Mouse (Mus musculus) neutrophil, adult 83 days (primary cell): ENCODE results near the gene Arhgap24. TPM values are rescaled to one million over a fixed set of nuclear protein-coding genes. Genes with fewer than 3 reads are reported as not detected.

Source experiments
- total RNA-seq, 2 experiments: library from RNA; stranded (reverse); gene quantifications; one replicate each; pipeline ENCODE4 v1.2.4; 2023

The Arhgap24 gene
- total RNA-seq = 10 to 100 TPM; 19.3 to 24.9 TPM

DNA sequence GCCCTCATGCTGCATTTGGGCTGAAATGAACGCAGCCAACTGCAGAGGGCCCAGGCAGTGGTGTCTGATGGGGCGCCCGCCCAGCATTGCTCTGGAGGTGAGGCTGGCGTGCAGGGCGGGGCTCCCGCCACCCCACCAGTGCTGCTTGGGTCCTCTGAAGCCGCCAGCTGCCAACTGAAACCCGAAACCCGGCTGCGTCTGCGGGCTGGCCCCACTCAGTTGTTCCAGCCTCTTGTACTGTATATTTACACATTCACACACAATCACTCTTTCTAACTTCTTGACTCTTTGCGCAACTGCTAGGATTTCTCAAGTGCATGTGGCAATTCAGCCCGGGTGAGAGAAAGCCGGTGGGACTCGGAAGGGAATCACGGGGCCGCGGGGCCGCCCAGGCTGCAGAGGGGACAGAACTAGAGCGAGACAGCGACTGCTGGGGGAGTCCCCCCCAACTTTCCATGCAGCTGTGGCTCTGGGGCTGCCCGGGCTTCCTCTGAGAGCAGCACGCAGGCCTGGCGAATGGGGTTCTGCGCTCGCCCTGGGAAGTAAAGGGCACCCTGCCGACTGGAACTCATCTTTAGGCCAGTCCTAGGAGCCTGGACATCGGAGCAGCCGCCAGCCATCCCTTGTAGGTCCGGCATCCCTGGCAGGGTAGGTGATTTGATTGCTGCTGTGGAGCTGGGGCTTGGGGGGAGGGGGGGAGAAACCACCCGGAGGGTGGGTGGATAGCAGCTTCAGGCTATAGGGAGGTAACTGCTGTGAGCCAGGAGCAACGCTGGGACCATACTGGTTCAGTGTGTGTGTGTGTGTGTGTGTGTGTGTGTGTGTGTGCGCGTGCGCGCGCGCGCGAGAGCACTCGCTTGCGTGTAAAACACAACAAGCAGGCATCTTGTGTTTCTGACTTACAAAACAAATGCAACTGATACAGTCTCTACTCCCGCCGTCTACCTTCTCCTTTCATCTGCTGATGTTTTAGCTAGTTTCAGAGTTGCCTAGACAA is at the start of gene Arhgap24:
Gene Arhgap24, plus strand, starts transcription at position 177 of the 997 bp plus-strand sequence.

